Mouse (Mus musculus) E14TG2a.4 (cell line): ENCODE measurements at regions not wholly inside any gene's neighbourhood (a gene's known extent, or its start where the extent isn't known, plus 50 kb on each side); places are given as distances from the start of the nearest gene placed in this dataset.

ENCODE experiments used
- H3K27me3 ChIP-seq: 2 replicates; pipeline ENCODE4 v1.6.1; 2014; ENCODE audit warnings: low read length, control low read depth; ENCODE audit not compliant: insufficient read depth
- H3K36me3 ChIP-seq: 2 replicates; pipeline ENCODE4 v1.6.1; 2014; ENCODE audit warnings: low read length, control low read depth; ENCODE audit not compliant: insufficient read depth
- H3K4me1 ChIP-seq: replicated peaks from 2 replicates; pipeline ENCODE4 v1.6.1; 2014; ENCODE audit warnings: low read depth, low read length, control low read depth
- H3K4me3 ChIP-seq: replicated peaks from 2 replicates; pipeline ENCODE4 v1.5.1; 2014; ENCODE audit warnings: mild to moderate bottlenecking, low read length
- H3K9me3 ChIP-seq: 2 replicates; pipeline ENCODE4 v1.6.1; 2014; ENCODE audit warnings: low read length, control low read depth
- CTCF ChIP-seq: conservative IDR thresholded peaks from 2 replicates; pipeline ENCODE4 v1.5.1; 2014; ENCODE audit warnings: low read length
- NANOG ChIP-seq: IDR thresholded peaks from 2 replicates; pipeline ENCODE4 v1.6.1; 2014; ENCODE audit warnings: borderline replicate concordance, low read length, mixed read lengths
- POU5F1 ChIP-seq: IDR thresholded peaks from 2 replicates; pipeline ENCODE4 v1.6.1; 2014; ENCODE audit warnings: low read length, borderline replicate concordance

DNA sequence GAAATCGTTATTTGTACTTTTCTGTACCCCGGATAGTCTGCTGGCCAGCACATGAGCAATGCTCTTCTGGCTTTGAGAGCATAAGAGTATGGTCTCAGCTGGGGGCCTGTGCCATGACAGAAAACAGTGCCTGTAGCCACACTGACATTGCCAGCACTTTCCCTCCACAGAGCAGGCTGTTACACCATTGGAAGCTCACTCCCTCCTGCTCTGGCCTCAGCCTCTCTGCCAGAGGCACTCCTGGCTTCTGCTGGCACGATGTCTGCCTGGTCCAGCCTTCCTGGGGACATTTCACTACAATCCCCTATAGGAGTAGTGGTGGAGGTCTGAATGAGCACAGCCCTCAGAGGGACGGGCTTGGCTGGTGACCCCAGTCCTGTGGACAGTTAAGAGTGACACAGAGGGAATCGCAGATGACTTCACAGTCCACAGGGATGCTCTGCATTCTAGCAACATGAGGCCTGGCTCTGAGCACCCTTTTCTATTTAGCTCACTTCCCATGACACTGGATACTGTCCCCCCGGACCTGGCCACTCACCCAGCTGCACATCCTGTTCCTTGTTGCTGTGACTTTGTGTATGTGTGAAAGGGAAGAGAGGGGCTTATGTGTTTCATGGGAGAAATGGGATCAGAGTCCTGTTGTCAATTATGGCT, 100.9 kb downstream of the Gas1 start:
- Histone ChIP-seq H3K27me3 (peaks cover 6% of the 10 kb centered on the region; the same call in 1 of the 2 replicates), H3K4me3 (no peak overlapping the region), H3K4me1 (peaks cover 6% of the 10 kb centered on the region; the same call in 1 of the 2 replicates), H3K36me3 (no peaks in the 10 kb centered on the region), H3K9me3 (no peaks in the 10 kb centered on the region)
- TF ChIP-seq CTCF (no peak), POU5F1 (no peak), NANOG (no peak)

- Histone ChIP-seq H3K9me3 (no peaks in the 10 kb centered on the region), H3K4me1 (no peaks in the 10 kb centered on the region), H3K27me3 (peaks cover 6% of the 10 kb centered on the region; the same call in 1 of the 2 replicates), H3K4me3 (no peak overlapping the region), H3K36me3 (no peaks in the 10 kb centered on the region)
- TF ChIP-seq NANOG = no peak
- TF ChIP-seq POU5F1 = no peak
- no peak for TF ChIP-seq CTCF
These were observed 105.6 kb downstream of the Gas1 start for GRCm38 (mm10) chr13:60071595-60071994.

- TF ChIP-seq CTCF = no peak
- no peak for TF ChIP-seq NANOG
- TF ChIP-seq POU5F1 = no peak
- no peaks in the 10 kb centered on the region for H3K36me3 ChIP-seq
These were observed 108.0 kb downstream of the Gas1 start for GRCm38 (mm10) chr13:60069196-60069595.

GRCm38 (mm10) chr13:60067325-60067724, 109.8 kb downstream of the Gas1 start:
- Histone ChIP-seq H3K4me3 (no peak overlapping the region), H3K27me3 (no peaks in the 10 kb centered on the region), H3K9me3 (no peaks in the 10 kb centered on the region), H3K36me3 (no peaks in the 10 kb centered on the region), H3K4me1 (no peaks in the 10 kb centered on the region)
- TF ChIP-seq POU5F1 (no peak), CTCF (no peak), NANOG (no peak)

More at GRCm38 (mm10) chr13:60069196-60069595, 108.0 kb downstream of the Gas1 start:
- no peak overlapping the region for H3K4me3 ChIP-seq
- H3K4me1 ChIP-seq = no peaks in the 10 kb centered on the region
- no peaks in the 10 kb centered on the region for H3K9me3 ChIP-seq
- H3K27me3 ChIP-seq = 0 out of 2 replicates have a peak, but pooled peaks cover 6% of the 10 kb centered on the region

DNA sequence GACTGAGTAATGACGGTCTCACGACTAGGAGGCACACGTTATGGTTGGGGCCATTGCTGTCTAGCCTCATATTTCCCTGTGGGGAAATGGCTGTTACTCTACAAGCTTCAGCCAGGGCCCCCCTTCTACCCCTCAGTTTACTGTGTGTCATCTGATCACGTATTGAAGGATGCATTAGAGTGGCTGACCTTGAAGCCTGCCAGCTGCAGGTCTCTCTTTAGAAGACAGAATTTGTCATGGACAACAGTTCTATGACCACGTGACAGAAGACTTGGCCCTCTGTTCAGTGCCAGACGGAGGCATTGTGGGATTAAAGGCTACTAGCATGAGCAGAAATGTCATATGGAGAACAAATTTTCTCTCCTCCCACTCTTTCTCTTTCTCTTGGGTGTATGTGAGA, 115.6 kb downstream of the Gas1 start:
- TF ChIP-seq NANOG (no peak), CTCF (no peak)
- H3K9me3 ChIP-seq = no peaks in the 10 kb centered on the region; the same call in 1 of the 2 replicates
- no peak overlapping the region for H3K4me3 ChIP-seq
- 0 out of 2 replicates have a peak, but pooled peaks cover 14% of the 10 kb centered on the region for H3K27me3 ChIP-seq
- no peaks in the 10 kb centered on the region for H3K36me3 ChIP-seq
- H3K4me1 ChIP-seq = peaks cover 5% of the 10 kb centered on the region

GRCm38 (mm10) chr13:60057761-60058274, 119.3 kb downstream of the Gas1 start:
- no peaks in the 10 kb centered on the region for H3K36me3 ChIP-seq
- peaks cover 5% of the 10 kb centered on the region for H3K4me1 ChIP-seq
- no peak for TF ChIP-seq POU5F1
- peaks cover 10% of the 10 kb centered on the region; the same call in 1 of the 2 replicates for H3K9me3 ChIP-seq
- H3K27me3 ChIP-seq = peaks cover 17% of the 10 kb centered on the region; the same call in 1 of the 2 replicates
- H3K4me3 ChIP-seq = no peak overlapping the region

GRCm38 (mm10) chr13:60054531-60054930, 122.6 kb downstream of the Gas1 start:
- peaks cover 3% of the 10 kb centered on the region; the same call in 1 of the 2 replicates for H3K27me3 ChIP-seq
- no peaks in the 10 kb centered on the region for H3K36me3 ChIP-seq
- peaks cover 10% of the 10 kb centered on the region; the same call in 1 of the 2 replicates for H3K9me3 ChIP-seq
- no peaks in the 10 kb centered on the region for H3K4me1 ChIP-seq
- H3K4me3 ChIP-seq = no peak overlapping the region
- TF ChIP-seq NANOG (no peak), CTCF (no peak), POU5F1 (no peak)

DNA sequence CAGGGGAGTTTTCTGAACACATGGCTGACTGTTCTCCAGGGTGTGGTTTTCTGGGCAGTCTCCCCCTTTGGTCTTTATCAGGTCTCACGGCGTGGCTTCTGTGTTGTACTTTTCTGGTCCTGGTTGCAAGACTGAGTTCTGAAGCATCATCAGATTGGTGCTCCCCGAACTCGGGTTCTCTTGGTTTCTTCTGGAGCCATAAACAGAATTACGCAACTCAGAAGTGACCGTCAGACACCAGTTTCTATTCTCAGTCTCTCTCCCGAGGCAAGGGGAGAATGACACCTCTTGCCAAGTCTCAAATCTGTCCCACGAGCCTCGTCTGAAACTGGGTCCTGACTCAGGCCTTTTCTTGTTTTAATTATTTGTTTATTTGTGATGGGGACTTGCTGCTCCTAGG, 123.1 kb downstream of the Gas1 start:
- Histone ChIP-seq H3K9me3 (peaks cover 10% of the 10 kb centered on the region; the same call in 1 of the 2 replicates), H3K4me3 (no peak overlapping the region), H3K27me3 (peaks cover 3% of the 10 kb centered on the region; the same call in 1 of the 2 replicates), H3K4me1 (no peaks in the 10 kb centered on the region), H3K36me3 (no peaks in the 10 kb centered on the region)
- no peak for TF ChIP-seq NANOG
- no peak for TF ChIP-seq POU5F1
- TF ChIP-seq CTCF = no peak

DNA sequence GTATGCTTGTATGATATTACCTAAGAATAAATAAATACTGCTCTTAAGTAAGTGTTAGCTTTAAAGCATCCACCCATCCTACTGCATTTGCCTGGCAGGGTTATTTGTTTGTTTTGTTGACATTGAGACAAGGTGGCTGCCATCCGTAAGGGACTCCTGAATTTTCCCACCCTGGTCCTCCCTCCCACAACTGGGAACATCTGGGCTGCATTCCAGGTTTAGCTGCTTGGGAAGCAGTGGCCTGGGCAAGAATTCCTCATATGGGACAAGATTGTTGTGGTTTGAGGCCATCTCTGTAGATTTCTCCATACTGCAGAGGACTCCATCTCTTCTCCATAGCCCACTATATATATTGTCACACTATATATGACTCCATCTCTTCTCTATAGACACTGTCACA, 125.3 kb downstream of the Gas1 start:
- Histone ChIP-seq H3K27me3 (peaks cover 3% of the 10 kb centered on the region; the same call in 1 of the 2 replicates), H3K36me3 (no peaks in the 10 kb centered on the region), H3K9me3 (peaks cover 10% of the 10 kb centered on the region; the same call in 1 of the 2 replicates), H3K4me3 (no peak overlapping the region), H3K4me1 (no peaks in the 10 kb centered on the region)
- TF ChIP-seq POU5F1 (no peak), CTCF (no peak), NANOG (no peak)
